Mouse (Mus musculus): ENCODE measurements around the gene Asic4.

Gene Asic4

DNA sequence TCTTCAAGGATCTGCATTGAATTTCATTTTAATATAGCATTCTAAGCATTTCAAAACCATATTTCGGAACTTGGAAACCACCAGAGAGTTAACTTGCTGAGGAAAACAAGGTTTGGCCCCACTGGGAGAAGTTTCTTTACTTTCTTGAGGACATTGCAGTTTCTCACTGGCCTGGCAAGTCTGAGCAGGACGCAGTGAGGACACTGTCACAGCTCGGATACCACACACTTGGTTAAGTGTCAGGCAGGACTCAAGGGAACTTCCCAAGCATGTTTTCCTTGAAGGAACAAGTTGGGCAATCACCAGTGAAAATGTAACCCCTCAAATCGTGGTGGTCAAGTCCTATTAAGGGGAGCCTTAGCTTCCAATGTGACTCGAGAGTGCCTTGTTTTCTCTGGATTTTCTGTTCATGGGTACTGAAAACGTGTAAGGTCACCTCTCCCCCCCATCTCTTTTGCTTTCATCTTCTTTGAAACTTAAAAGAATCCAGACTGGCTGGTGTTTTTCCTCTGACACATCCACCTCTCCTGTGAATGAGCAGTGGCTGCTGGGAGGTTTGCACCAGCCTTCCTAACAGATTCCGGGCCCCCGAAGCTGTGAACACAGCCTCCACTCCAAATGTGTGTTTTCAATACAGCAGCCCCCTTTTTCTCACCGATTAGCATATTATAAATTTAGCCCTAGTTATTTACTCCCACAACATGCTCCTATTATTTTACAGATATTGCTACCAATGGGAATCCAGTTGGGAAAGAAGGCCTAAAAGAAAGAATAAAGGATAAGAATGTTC, 54.2 kb downstream of the Asic4 start:
- DNase-seq = no peak

DNA sequence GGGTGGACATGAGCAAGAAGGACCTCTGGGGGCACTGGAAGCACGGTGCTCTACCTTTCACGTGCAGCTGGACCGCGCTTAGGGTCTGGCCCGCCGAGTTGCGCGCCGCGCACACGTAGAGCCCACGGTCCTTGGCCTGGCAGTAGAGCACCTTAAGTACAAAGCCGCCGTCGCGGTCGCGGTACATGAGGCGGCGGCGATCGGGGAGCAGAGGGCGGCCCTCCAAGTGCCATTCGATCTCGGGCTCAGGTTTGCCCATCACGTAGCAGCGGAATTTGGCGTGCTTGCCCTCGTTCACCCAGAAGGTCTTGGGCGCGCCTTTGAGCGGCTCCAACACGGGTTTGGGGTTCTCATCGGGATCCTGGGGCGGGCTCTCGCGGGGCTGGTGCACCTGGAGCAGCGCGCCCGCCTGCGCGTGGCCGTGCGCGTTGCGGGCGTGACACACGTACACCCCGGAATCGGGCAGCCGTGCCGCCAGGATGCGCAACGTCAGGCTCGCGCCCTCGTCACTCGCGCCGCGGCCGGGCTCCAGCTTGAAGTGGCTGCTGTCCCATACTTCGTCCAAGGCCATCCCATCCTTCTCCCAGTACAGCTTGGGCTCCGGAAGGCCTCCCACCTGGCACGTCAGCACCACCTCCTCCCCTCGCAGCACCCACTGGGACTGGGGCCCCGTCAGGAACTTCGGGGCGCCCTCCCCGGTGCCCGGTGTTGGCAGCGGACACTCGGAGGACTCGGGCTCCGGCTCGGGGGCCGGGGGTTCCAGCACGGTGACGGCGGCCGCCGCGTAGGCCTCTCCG, 55.1 kb downstream of the Asic4 start:
- peak; percentile 76 for DNase-seq

DNA sequence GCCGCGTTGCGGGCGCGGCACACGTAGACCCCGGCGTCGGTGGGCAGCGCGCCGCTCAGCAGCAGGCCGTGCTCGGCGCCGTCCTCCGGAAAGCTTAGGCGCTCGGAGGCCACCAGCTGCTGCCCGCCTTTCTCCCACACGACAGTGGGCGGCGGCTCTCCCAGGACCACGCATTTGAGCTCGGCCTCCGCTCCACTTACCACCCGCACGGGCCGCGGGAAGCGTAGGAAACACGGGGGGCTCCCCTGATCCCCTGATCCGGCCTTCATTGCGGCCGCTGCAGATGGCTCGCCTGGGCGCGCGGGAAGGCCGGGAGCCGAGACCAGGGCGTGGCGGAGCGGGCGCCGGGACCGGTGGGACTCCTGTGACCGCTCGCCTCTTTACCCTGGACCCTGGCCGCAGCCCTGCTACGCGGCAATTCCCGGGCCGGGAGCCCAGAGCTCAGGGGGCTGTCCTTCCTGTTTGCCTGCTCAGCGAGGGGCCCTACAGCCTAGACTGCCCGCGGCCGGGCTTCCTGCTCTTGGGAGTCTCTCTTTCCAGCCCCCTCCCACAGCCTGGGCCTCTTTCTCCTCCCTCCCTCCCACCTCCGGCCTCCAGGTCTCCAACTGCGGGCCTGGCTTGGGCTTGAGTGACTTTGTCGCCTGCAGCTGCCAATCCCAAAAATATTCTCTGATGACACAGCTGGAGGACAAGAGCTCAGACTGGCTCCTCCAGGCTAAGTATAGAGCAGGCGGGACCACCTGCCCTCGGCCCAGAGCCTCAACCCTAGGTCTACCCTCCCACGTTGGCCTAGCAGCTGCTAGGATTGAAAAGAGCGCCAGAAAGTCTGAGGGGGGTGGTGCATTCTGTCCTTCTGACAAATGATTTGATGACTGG, 56.0 kb downstream of the Asic4 start, which contains the start of gene Obsl1:
Gene Obsl1 (minus strand): TSS at position 497 of the 876 bp plus-strand sequence.
- DNase-seq = peak; percentile 86

DNA sequence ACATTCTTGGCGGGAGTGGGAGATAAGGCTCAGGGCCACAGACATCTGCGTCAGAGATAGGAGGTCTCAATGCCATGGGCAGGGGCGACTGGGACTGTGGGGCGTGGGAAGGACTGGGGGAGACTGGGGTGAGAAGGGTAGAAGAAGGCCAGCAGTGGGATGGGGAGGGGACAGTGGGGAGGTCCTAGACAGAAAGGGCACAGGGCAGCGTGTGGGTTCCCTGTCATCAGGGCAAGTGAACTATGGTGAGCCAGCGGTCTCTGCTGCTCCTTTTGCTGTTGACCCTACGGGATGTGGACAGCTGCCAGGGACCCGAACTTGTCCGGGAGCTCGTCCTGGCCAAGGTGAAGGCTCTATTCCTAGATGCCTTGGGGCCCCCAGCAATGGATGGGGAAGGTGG, 56.8 kb downstream of the Asic4 start, which contains the start of gene Inha:
Gene Inha (plus strand): TSS at position 72 of the 400 bp plus-strand sequence.
- peak; percentile 29 for DNase-seq

DNA sequence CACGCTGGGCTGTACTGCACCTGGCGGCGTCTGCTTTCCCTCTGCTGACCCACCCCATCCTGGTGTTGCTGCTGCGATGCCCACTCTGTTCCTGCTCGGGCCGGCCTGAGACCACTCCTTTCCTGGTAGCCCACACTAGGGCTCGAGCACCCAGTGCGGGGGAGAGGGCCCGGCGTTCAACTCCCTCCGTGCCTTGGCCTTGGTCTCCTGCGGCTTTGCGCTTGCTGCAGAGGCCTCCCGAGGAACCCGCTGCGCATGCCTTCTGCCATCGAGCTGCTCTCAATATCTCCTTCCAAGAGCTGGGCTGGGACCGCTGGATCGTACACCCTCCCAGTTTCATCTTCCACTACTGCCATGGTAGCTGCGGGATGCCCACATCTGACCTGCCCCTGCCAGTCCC, 59.4 kb downstream of the Asic4 start:
- DNase-seq = no peak

- no peak for DNase-seq
Measured at GRCm38 (mm10) chr1:75510154-75510553, 59.9 kb downstream of the Asic4 start.

DNA sequence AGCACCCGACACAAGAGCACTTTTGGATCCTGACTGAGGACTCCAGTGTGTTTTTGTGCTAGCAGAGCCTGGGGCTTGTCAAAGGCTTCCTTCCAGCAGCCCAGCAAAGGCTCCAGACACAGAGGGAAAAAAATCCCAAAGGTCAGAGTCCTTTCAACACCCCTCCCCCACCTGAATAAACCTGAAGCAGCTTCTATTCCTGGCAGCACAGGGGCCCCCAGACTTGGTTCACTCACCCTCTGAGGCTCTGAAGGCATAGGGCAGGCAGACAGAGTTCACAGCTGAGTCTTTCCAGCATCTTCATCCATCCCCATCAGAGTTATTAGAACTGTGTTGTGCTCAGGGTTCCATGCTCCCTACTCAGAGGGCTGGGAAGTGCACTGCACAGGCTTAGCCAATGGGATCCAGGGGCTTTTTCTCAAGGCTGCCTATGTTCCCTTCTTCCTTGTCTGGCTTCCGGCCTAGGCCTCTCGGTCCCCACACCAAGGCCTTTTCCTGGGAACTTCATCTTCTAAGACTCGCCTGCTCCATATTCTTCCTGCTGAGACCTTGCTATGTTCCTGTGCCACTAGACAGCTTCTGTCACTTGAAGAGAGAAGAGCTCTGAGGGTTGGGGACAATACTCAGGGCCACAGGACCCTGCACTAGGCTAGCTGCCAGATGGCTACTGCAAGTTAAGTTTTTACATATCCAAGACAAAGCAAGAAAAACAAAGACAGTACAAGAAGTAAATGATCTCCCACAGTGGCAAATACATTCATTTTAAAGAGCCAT, 61.4 kb downstream of the Asic4 start:
- DNase-seq = no peak

DNA sequence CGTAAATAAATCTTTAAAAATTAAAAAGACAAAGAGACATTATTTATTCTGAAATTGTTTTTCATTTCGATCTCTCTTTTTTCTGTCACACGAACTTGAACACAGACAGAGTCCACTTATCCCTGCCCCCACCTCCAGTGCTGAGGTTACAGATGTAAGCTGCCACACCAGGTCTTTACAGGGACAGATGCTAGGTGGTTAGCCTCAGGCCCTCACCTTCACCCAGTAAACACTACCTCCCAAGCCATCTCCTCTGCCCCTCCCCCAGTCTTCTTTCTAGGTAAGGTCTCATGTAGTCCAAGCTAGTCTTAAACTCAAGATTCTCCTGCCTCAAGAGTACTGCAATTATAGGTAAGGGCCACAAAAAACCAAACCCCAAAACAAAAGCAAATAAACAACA, 62.3 kb downstream of the Asic4 start:
- no peak for DNase-seq

- no peak for DNase-seq
Measured at GRCm38 (mm10) chr1:75516703-75517380, 66.6 kb downstream of the Asic4 start.

GRCm38 (mm10) chr1:75517984-75518383, 67.7 kb downstream of the Asic4 start:
- DNase-seq = no peak

- DNase-seq = no peak
Measured at GRCm38 (mm10) chr1:75518427-75518826, 68.2 kb downstream of the Asic4 start.

DNA sequence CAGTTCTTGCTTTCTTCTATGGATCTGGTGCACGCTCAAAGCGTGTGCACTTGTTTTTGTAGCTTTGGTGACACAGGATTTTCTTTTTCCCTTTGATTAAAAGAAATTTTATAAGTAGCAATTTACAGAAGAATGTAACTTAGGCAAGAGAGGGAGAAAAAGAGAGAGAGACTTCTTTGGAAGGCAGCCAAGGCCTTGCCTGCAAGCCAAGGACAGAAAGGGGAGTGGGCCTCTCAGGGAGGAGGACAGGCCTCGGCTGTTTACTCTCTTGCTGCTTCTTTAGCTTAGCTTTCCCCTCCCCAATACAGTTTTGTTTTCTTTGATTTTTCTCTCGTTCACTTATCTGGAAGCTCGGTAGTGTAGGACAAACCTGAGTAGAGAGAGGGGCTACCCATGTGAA, 69.3 kb downstream of the Asic4 start:
- DNase-seq = no peak

- peak; percentile 97 for DNase-seq
Measured at GRCm38 (mm10) chr1:75521321-75522031, 71.2 kb downstream of the Asic4 start, which contains the start of gene Stk11ip. TSS of gene Stk11ip (plus strand) at chr1:75521529.
